Mouse (Mus musculus): ENCODE measurements around the gene Epo.
A peak's percentile ranks its signal among the peaks of the same experiment; 100 is the strongest.

Epo gene

GRCm38 (mm10) chr5:137476964-137477363, 56.1 kb downstream of the Epo start, which contains the start of gene Zan:
Zan (minus strand) TSS chr5:137477064.
- DNase-seq (ENCODE audit: low read depth, low spot score), result no peak

DNA sequence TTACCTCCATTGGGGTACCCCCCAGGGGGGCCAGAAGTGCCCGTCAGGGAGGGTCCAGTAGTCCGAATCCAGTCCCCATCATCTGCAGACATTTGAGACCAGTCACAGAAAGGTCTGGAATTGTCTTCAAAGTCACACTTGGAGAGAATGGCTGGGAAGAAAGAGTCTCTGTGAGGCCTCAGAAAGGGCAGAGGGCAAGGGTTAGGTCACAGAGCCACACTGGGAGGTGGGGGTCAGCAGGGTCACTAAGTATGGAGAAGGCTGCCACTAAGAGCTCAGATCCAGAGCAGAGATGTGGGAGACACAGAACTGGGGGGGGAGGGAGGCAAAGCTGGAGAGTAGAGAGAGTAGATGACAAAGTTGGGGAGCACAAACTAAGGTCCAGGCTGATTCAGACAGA, 58.7 kb downstream of the Epo start:
- DNase-seq (ENCODE audit: low read depth, low spot score), result no peak

DNA sequence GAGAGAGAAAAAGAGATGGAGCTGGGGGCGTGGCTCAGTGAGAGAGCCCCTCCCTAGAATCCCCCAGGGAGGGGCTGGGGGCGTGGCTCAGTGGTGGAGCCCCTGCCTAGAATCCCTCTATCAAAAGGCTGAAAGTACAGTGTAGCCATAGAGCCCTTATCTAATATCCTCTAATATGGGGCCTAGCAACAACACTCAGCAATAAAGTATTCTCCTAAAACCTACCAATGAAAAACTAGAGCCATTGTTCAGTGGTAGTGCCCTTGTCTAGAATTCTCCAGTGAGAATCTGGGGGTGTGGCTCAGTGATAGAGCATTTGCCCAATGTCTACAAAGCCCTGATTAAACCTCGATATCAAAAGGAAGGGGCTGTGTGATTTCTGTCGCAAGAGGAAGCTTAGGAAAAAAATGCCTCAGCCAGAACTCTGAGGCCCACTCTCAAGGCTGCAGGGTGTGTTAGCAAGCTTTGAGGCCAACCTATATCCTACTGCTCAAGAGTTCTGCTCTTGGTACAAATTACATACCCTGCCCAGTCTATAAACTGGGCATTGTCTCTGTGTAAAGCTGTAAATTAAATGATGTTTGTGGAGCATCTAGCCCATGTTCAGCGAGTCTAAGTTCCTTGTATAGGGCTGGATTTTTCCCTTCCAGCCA, 60.7 kb downstream of the Epo start:
- no peak for DNase-seq (ENCODE audit: low read depth, low spot score)

GRCm38 (mm10) chr5:137466946-137467345, 66.1 kb downstream of the Epo start:
- DNase-seq (ENCODE audit: low read depth, low spot score), result no peak

DNA sequence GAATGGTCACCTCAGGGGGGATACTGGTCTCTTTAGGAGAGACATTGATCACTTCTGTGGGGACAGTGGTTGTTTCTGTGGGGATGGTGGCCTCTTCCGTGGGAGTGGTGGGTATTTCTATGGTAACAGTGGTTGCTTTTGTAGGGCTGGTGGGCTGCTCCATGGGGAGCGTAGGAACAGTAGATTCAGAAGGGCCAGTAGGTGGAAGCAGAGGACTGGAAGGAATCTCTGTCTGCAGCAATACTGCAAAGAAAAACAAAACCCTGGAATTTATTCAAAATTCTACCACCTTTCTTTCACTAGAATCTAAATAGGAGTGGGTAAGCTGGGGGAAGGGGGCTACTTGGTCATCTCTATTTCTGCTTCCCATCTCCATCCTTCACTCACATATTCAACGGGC, 68.0 kb downstream of the Epo start:
- DNase-seq (ENCODE audit: low read depth, low spot score), result peak; percentile 41

DNA sequence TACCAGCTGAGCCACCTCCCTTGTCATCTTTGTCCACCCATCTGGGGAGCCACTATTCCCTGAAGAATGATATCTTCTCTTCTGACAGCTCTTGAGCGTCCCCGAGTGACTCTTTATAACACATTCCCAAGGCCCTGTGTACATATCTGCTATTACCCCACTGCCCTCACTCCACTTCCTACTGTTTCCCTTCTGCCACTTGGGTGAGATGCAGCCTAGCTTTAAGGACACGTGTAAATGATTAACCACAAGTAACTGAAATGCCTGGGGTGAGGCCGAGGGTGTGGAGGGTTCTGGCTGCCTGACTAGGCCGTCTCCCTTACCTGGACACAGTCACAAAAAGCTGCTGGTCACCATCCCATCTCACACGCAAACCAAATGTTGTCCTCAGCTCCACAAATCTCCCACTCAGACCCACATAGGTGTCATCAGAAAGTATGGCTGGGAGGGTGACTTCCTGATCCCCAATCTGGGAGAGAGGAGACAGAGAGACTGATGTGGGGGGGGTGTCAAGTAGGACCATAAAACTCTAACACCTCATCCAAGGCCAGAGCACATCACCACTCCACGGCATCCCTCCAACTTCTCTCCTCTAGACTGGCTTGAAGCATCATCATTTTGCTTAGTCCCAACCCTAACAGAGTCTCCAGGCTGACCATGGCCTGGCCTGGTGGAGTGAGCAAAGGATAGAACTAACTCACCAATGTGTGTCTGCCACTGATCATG, 77.0 kb downstream of the Epo start:
- peak; percentile 59 for DNase-seq (ENCODE audit: low read depth, low spot score)

DNA sequence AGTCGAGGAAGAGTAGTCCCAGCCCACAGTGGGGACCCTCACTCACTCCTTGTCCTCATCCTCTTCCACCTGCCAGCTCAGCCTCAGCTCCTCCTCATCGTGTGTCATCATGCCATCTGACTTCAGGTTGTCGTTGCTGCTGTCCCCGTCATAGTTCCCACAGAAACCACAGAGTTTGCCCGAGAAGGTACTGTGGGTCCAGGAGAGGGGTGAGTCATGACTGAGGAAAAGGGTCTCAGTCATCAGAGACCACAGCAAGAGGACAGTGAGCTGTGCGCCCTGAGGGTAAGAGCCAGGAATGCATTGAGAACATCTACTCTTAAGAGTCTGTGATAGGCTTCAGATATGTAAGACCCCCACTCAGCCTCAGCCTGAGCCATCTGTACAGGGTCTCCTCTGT, 77.8 kb downstream of the Epo start:
- peak; percentile 68 for DNase-seq (ENCODE audit: low read depth, low spot score)

GRCm38 (mm10) chr5:137445536-137445935, 87.5 kb downstream of the Epo start:
- no peak for DNase-seq (ENCODE audit: low read depth, low spot score)

DNA sequence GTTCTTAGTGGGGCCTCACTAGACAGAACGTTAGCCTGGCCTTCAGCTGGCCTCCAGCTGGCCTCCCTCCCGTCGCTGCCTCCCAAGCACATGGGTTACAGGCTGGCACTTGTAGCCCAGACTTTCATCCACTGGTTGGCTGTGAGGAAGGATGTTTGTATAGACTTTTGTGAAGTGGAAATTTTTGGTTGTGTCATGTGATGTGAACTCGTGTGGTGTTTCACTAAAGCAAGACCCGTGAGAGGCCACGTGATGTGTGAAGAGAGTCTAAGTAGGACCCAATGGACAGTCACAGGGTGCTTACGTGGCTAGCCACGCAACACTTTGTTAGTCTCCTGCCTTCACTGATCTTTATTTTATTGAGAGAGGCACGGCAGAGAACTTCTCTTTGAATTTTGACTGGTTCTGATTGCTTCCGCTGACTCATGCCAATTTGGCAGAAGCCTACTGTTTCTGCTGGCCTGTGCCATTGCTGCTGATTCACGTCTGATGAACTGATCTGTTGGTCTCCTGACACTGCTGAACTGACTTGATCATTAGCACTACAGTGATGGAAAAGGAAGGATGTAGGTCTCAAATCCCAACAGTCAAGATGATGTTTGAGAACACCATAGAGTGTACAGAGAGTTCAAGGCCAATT, 92.7 kb downstream of the Epo start:
- peak; percentile 79 for DNase-seq (ENCODE audit: low read depth, low spot score)

GRCm38 (mm10) chr5:137433889-137434288, 99.2 kb downstream of the Epo start:
- no peak for DNase-seq (ENCODE audit: low read depth, low spot score)

All from 3T3-L1 (cell line).